Mouse (Mus musculus) ZHBTc4 (cell line): ENCODE measurements around the gene Scfd2.

Experiments
- DNase-seq: peaks from one replicate; pipeline ENCODE4 v3.0.0-alpha.2; 2011; ENCODE audit warnings: low read depth, low spot score

The Scfd2 gene

GRCm38 (mm10) chr5:74456759-74457158 is 74.8 kb downstream of the Scfd2 start:
- DNase-seq = no peak

GRCm38 (mm10) chr5:74455510-74456269 is 75.9 kb downstream of the Scfd2 start:
- DNase-seq = peak; percentile 51

- DNase-seq = no peak
These were observed 76.5 kb downstream of the Scfd2 start for GRCm38 (mm10) chr5:74455094-74455493.

- no peak for DNase-seq
These were observed 80.6 kb downstream of the Scfd2 start for GRCm38 (mm10) chr5:74450977-74451376.

GRCm38 (mm10) chr5:74447517-74448334 is 83.8 kb downstream of the Scfd2 start:
- no peak for DNase-seq

- no peak for DNase-seq
These were observed 85.7 kb downstream of the Scfd2 start for GRCm38 (mm10) chr5:74445861-74446260.

- DNase-seq = no peak
These were observed 93.2 kb downstream of the Scfd2 start for GRCm38 (mm10) chr5:74438353-74438752.

- peak; percentile 65 for DNase-seq
These were observed 97.9 kb downstream of the Scfd2 start for GRCm38 (mm10) chr5:74433580-74434147.

- no peak for DNase-seq
These were observed 98.5 kb downstream of the Scfd2 start for GRCm38 (mm10) chr5:74432879-74433539.

GRCm38 (mm10) chr5:74420615-74421132 is 110.9 kb downstream of the Scfd2 start:
- DNase-seq = no peak

GRCm38 (mm10) chr5:74412557-74412956 is 119.0 kb downstream of the Scfd2 start:
- DNase-seq = peak; percentile 40

- no peak for DNase-seq
These were observed 126.7 kb downstream of the Scfd2 start for GRCm38 (mm10) chr5:74404887-74405286.

GRCm38 (mm10) chr5:74404083-74404482 is 127.5 kb downstream of the Scfd2 start:
- DNase-seq = no peak

GRCm38 (mm10) chr5:74402626-74403025 is 128.9 kb downstream of the Scfd2 start:
- DNase-seq = no peak

GRCm38 (mm10) chr5:74391806-74392205 is 139.8 kb downstream of the Scfd2 start:
- DNase-seq = no peak

GRCm38 (mm10) chr5:74391346-74391745 is 140.2 kb downstream of the Scfd2 start:
- no peak for DNase-seq

- no peak for DNase-seq
These were observed 142.7 kb downstream of the Scfd2 start for GRCm38 (mm10) chr5:74388849-74389248.

- no peak for DNase-seq
These were observed 143.5 kb downstream of the Scfd2 start for GRCm38 (mm10) chr5:74388101-74388500.

GRCm38 (mm10) chr5:74387143-74387886 is 144.2 kb downstream of the Scfd2 start:
- DNase-seq = peak; percentile 10

GRCm38 (mm10) chr5:74380045-74380444 is 151.5 kb downstream of the Scfd2 start:
- no peak for DNase-seq

GRCm38 (mm10) chr5:74366710-74367101 is 164.9 kb downstream of the Scfd2 start:
- DNase-seq = no peak
